Mouse (Mus musculus) cortical plate, adult 2 months (tissue): ENCODE measurements around the gene Zfp446.

Source experiments
- CTCF ChIP-seq: fragments of 200-500 bp; IDR thresholded peaks from 2 replicates; pipeline ENCODE4 v1.5.1; 2011; ENCODE audit warnings: mild to moderate bottlenecking, control low read depth, low read length; ENCODE audit not compliant: insufficient read depth; ENCODE audit errors: extremely low read depth
- POLR2A ChIP-seq: fragments of 200-500 bp; IDR thresholded peaks from 2 replicates; pipeline ENCODE4 v1.6.1; 2011; ENCODE audit warnings: mild to moderate bottlenecking, low read length, control low read depth; ENCODE audit not compliant: insufficient read depth; ENCODE audit errors: extremely low read depth

- TF ChIP-seq CTCF (no peak), POLR2A (no peak)
These were observed 2.1 kb downstream of the Zfp446 start for GRCm38 (mm10) chr7:12979776-12980175.
